Mouse (Mus musculus): ENCODE measurements around the gene Npy5r. TPM values are rescaled to one million over a fixed set of nuclear protein-coding genes. Genes with fewer than 3 reads are reported as not detected.

Gene Npy5r
- not detected for total RNA-seq (2021)

- DNase-seq: no peak
- intact Hi-C loops (cut with DNase I): no loop called here
Observed at GRCm38 (mm10) chr8:66687511-66688329, at the start of gene Npy5r. Npy5r (minus strand) TSS chr8:66688128.

GRCm38 (mm10) chr8:66731957-66732356 is 44.0 kb upstream of the Npy5r start:
- intact Hi-C loops (cut with DNase I): no loop called here

GRCm38 (mm10) chr8:66729446-66729845 is 41.5 kb upstream of the Npy5r start:
- intact Hi-C loops (cut with DNase I): no loop called here
- DNase-seq: no peak

More at GRCm38 (mm10) chr8:66731957-66732356, 44.0 kb upstream of the Npy5r start:
- DNase-seq: no peak

GRCm38 (mm10) chr8:66722835-66723234 is 34.9 kb upstream of the Npy5r start:
- no peak for DNase-seq
- intact Hi-C loops (cut with DNase I): no loop called here

- no peak for DNase-seq
- intact Hi-C loops (cut with DNase I): no loop called here
Observed at GRCm38 (mm10) chr8:66714324-66714975, 26.5 kb upstream of the Npy5r start.

GRCm38 (mm10) chr8:66698782-66699181 is 10.9 kb upstream of the Npy5r start:
- no peak for DNase-seq
- intact Hi-C loops (cut with DNase I): loop anchor here (5.0 to 10.0 kb wide), 2 partner anchors 214 to 316 kb away; no protein-coding TSS in a partner anchor

GRCm38 (mm10) chr8:66698011-66698410 is 10.1 kb upstream of the Npy5r start:
- intact Hi-C loops (cut with DNase I): loop anchor here (5.0 to 10.0 kb wide), 2 partner anchors 214 to 317 kb away; no protein-coding TSS in a partner anchor
- no peak for DNase-seq

- DNase-seq: peak; percentile 63 to 65
- intact Hi-C loops (cut with DNase I): loop anchor here (1.0 to 10.0 kb wide), 3 partner anchors 215 to 709 kb away; no protein-coding TSS in a partner anchor
Observed at GRCm38 (mm10) chr8:66696970-66697843, 9.3 kb upstream of the Npy5r start, which contains the start of gene Npy1r. Npy1r (plus strand) TSS chr8:66697192.

- no peak for DNase-seq
- intact Hi-C loops (cut with DNase I): loop anchor here (10.0 kb wide), 1 partner anchor 324 kb away; no protein-coding TSS in a partner anchor
Observed at GRCm38 (mm10) chr8:66690402-66690801, 2.5 kb upstream of the Npy5r start.

- DNase-seq: no peak
Observed at GRCm38 (mm10) chr8:66688799-66689198, 871 bp upstream of the Npy5r start.

GRCm38 (mm10) chr8:66688395-66688794 is 467 bp upstream of the Npy5r start:
- no peak for DNase-seq
- intact Hi-C loops (cut with DNase I): no loop called here

More at GRCm38 (mm10) chr8:66688799-66689198, 871 bp upstream of the Npy5r start:
- intact Hi-C loops (cut with DNase I): no loop called here

- intact Hi-C loops (cut with DNase I): no loop called here
- DNase-seq: no peak
Observed at GRCm38 (mm10) chr8:66681261-66681660, 6.7 kb downstream of the Npy5r start.

- intact Hi-C loops (cut with DNase I): no loop called here
- DNase-seq: no peak
Observed at GRCm38 (mm10) chr8:66630721-66631120, 57.2 kb downstream of the Npy5r start.

Other genes starting within 250 kb of the Npy5r start
- gene Tma16, start 201.6 kb downstream of the Npy5r start, total RNA-seq (2021): 1 to 10 TPM; 4.6 to 5.1 TPM
- gene Tktl2, start 176.4 kb downstream of the Npy5r start, total RNA-seq (2021): under 1 TPM in 1 of 2 experiments, not detected in 1; 0.07 TPM
- 1 to 10 TPM in 1 of 2 experiments, under 1 TPM in 1; 0.94 to 2.3 TPM for gene Npy1r, start 9.1 kb upstream of the Npy5r start, total RNA-seq (2021)
- 1 to 10 TPM; 7.6 to 8.4 TPM for gene Naf1, start 172.1 kb upstream of the Npy5r start, total RNA-seq (2021)